Mouse (Mus musculus) bone marrow, adult 2 months (tissue): Measurements from ENCODE around the gene P4ha2.

Source experiments
- CTCF ChIP-seq: fragments of 200-500 bp; IDR thresholded peaks from 2 replicates; pipeline ENCODE4 v1.5.1; 2011; ENCODE audit warnings: low read length, control low read depth; ENCODE audit not compliant: control insufficient read depth, insufficient read depth
- POLR2A ChIP-seq: fragments of 200-500 bp; IDR thresholded peaks from 2 replicates; pipeline ENCODE4 v1.6.1; 2011; ENCODE audit warnings: low read depth, mild to moderate bottlenecking, control low read depth, low read length, borderline replicate concordance; ENCODE audit not compliant: control insufficient read depth

GRCm38 (mm10) chr11:54132290-54132689 lies 32.4 kb downstream of the P4ha2 start:
- no peak for TF ChIP-seq CTCF
- TF ChIP-seq POLR2A = no peak
